Mouse (Mus musculus) midbrain, embryonic 11.5 days (tissue): ENCODE results near the gene Dscaml1. TPM values are rescaled to one million over a fixed set of nuclear protein-coding genes. Genes with fewer than 3 reads are reported as not detected.

Experiments used
- ATAC-seq: fragments of 200-750 bp; cut with Nextera tagmentation; 2 replicates; pipeline ENCODE4 v1.8.0; 2017; ENCODE audit warnings: moderate TSS enrichment, moderate library complexity; ENCODE audit not compliant: low FRiP score
- DNase-seq: peaks from one replicate; pipeline ENCODE4 v3.0.0; 2015; ENCODE audit warnings: low spot score; ENCODE audit errors: missing footprints
- H3K27ac ChIP-seq: fragments of 300-500 bp; sonication (generic); 2 replicates; pipeline ENCODE4 v1.5.1; 2014; ENCODE audit warnings: low read depth, low read length
- H3K27me3 ChIP-seq: fragments of 300-500 bp; sonication (generic); 2 replicates; pipeline ENCODE4 v1.6.1; 2014; ENCODE audit warnings: mild to moderate bottlenecking, low read length, moderate library complexity, mixed read lengths; ENCODE audit not compliant: control insufficient read depth, insufficient read depth
- H3K36me3 ChIP-seq: fragments of 300-500 bp; sonication (generic); 2 replicates; pipeline ENCODE4 v1.6.1; 2014; ENCODE audit warnings: mild to moderate bottlenecking, low read length, moderate library complexity, mixed read lengths; ENCODE audit not compliant: control insufficient read depth, insufficient read depth
- H3K4me1 ChIP-seq: fragments of 300-500 bp; sonication (generic); 2 replicates; pipeline ENCODE4 v1.6.1; 2014; ENCODE audit warnings: low read length; ENCODE audit not compliant: control insufficient read depth, insufficient read depth
- H3K4me2 ChIP-seq: fragments of 300-500 bp; sonication (generic); 2 replicates; pipeline ENCODE4 v1.6.1; 2014; ENCODE audit warnings: mild to moderate bottlenecking, moderate library complexity
- H3K4me3 ChIP-seq: fragments of 300-500 bp; sonication (generic); 2 replicates; pipeline ENCODE4 v1.5.1; 2014; ENCODE audit warnings: low read depth, low read length
- H3K9ac ChIP-seq: fragments of 300-500 bp; sonication (generic); 2 replicates; pipeline ENCODE4 v1.6.1; 2014; ENCODE audit warnings: low read length
- H3K9me3 ChIP-seq: fragments of 300-500 bp; sonication (generic); 2 replicates; pipeline ENCODE4 v1.6.1; 2016; ENCODE audit warnings: low read length; ENCODE audit not compliant: control insufficient read depth
- WGBS: fragments of 180-500 bp; shearing (Covaris S2); extraction: QIAGEN DNeasy Blood & Tissue Kit; methylation state at CpG from one replicate; pipeline ENCODE4 v1.1.7; 2014; 5-methylcytosine and 5-hydroxymethylcytosine counted together
- polyA plus RNA-seq: library from polyadenylated mRNA; unstranded; fragments of >200 nt; fragmentation: Nextera tagmentation; extraction: Ambion mirVana; gene quantifications from 2 replicates; pipeline ENCODE4 v1.2.1, GENCODE M21; 2014

The Dscaml1 gene
- polyA plus RNA-seq, 1 experiment from 2014 or later = 0.74 TPM

DNA sequence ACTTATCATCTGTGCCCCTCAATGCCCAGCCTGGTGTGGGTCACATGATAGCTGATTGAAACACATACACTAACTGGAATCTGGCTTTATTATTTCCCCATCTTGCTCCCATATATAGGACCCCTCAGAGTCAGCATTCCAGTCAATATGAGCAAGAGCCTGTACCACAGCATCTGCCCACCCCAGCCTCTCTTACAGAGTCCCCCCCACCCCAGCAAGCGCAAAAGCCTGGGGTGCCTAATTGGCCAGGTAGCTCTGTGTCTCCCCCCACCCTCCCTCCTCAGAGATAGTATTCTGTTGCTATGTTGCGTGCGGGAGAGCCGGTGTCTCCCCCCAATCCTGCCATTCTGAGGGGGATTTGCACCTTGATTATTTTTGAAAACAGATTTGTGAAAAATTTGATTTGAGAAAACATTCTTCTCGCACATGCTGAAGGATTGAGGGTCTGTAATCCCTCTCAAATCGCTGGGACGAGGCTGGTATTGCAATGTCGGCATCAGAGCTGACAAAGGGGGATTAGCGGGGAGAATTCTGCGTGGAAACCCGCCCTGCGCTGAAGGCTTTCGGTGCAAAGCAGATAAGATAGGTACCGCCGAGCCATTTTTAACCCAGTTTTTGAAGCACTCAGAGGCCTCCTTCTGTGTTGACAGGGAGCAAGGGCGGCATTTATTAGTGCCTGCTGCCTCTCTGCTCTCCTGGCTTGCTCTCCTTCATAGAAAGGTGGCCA, 153.8 kb downstream of the Dscaml1 start:
- H3K4me3 ChIP-seq = no peak overlapping the region
- no peak overlapping the region for H3K9ac ChIP-seq
- no peak overlapping the region for H3K27ac ChIP-seq
- no peaks in the 10 kb centered on the region for H3K4me1 ChIP-seq
- no peaks in the 10 kb centered on the region for H3K36me3 ChIP-seq
- ATAC-seq = no peak
- H3K27me3 ChIP-seq = no peaks in the 10 kb centered on the region
- DNase-seq = no peak
- H3K9me3 ChIP-seq = no peaks in the 10 kb centered on the region
- WGBS = 61% methylated on average over 16 of the region's 16 CpGs
- H3K4me2 ChIP-seq = no peak overlapping the region

GRCm38 (mm10) chr9:45586475-45586874, 160.0 kb downstream of the Dscaml1 start:
- Histone ChIP-seq H3K27ac (no peak overlapping the region), H3K4me1 (no peaks in the 10 kb centered on the region), H3K9me3 (no peaks in the 10 kb centered on the region), H3K4me3 (no peak overlapping the region), H3K4me2 (no peak overlapping the region), H3K9ac (no peak overlapping the region), H3K27me3 (no peaks in the 10 kb centered on the region), H3K36me3 (no peaks in the 10 kb centered on the region)
- 78% methylated on average over 9 of the region's 9 CpGs for WGBS
- no peak for ATAC-seq
- DNase-seq = no peak

GRCm38 (mm10) chr9:45587704-45588103, 161.3 kb downstream of the Dscaml1 start:
- Histone ChIP-seq H3K4me3 (no peak overlapping the region), H3K36me3 (no peaks in the 10 kb centered on the region), H3K27me3 (no peaks in the 10 kb centered on the region), H3K4me1 (no peaks in the 10 kb centered on the region), H3K4me2 (no peak overlapping the region), H3K9ac (no peak overlapping the region), H3K27ac (no peak overlapping the region), H3K9me3 (no peaks in the 10 kb centered on the region)
- 80% methylated on average over 7 of the region's 7 CpGs for WGBS
- DNase-seq (no peak), ATAC-seq (no peak)

DNA sequence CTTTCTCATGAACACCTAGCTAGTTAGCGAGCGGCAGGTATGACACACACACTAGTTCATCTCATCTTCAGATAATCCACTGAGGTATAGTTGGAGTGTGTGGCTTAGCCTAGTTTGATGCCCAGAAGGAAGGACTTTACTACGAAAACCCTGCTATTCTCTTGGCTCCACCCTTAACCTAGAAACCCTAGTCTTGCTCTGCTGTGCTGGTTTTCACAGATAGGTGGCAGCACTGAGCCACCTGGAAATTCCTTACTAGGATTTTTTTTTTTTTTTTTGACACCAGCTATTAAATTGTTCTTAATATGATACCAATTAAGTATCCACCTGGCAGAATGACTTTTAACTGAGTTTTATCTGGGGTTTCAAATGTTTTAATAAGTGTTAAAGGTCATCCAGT, 163.4 kb downstream of the Dscaml1 start:
- H3K36me3 ChIP-seq = no peaks in the 10 kb centered on the region
- ATAC-seq = no peak
- 74% methylated on average over 3 of the region's 3 CpGs for WGBS
- H3K4me2 ChIP-seq = no peak overlapping the region
- no peaks in the 10 kb centered on the region for H3K9me3 ChIP-seq
- H3K9ac ChIP-seq = no peak overlapping the region
- DNase-seq = peak; percentile 97
- no peaks in the 10 kb centered on the region for H3K4me1 ChIP-seq
- H3K27ac ChIP-seq = no peak overlapping the region
- no peak overlapping the region for H3K4me3 ChIP-seq
- no peaks in the 10 kb centered on the region for H3K27me3 ChIP-seq

DNA sequence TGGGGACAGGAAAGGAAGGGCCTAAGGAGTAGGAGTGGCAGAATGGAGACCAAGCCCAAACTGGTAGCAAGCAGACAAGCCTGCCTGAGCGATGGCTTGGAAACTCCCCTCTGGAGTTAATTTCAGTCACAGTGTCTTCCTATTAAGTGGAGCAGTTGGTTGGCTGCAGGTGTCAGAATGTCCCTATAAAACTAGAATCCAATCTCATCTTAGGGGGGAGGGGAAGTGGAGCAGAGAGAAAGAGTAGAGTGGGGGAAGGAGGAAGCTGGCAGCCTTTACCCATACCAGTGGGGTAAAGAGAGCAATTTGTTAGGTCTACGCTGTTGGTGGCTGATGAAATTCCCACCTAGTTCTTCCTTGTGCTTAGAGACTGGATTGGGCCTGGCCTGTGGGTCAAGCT, 164.6 kb downstream of the Dscaml1 start:
- H3K9ac ChIP-seq = no peak overlapping the region
- WGBS = 93% methylated on average over 2 of the region's 2 CpGs
- no peak overlapping the region for H3K27ac ChIP-seq
- no peaks in the 10 kb centered on the region for H3K9me3 ChIP-seq
- H3K27me3 ChIP-seq = no peaks in the 10 kb centered on the region
- no peaks in the 10 kb centered on the region for H3K36me3 ChIP-seq
- no peak overlapping the region for H3K4me2 ChIP-seq
- no peaks in the 10 kb centered on the region for H3K4me1 ChIP-seq
- ATAC-seq = no peak
- H3K4me3 ChIP-seq = no peak overlapping the region
- DNase-seq = no peak

DNA sequence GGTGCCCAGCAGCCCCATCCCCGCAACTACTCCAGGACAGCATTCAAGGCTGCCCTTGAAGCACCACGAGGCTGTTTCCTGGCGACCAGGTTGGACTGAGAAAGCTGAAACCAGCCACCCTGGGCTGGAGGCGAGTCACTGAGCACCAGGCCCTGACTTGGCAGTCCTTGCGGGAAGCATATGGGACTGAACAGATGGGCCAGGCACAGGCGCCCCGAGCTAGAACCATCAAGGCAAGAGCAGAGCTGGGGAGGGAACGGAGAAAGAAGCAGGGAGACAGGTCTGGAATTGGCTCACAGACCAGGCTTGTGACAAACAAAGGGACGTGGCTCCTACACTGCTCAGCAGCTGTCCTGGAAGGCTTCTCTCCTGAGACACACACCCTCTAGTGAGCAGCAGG, 165.9 kb downstream of the Dscaml1 start:
- no peak for ATAC-seq

GRCm38 (mm10) chr9:45598117-45598516, 171.7 kb downstream of the Dscaml1 start:
- WGBS = 73% methylated on average over 5 of the region's 5 CpGs
- ATAC-seq = no peak

More for the DNA sequence above, 165.9 kb downstream of the Dscaml1 start:
- no peak for DNase-seq
- H3K9me3 ChIP-seq = no peaks in the 10 kb centered on the region
- no peaks in the 10 kb centered on the region for H3K27me3 ChIP-seq
- H3K9ac ChIP-seq = no peak overlapping the region
- H3K4me1 ChIP-seq = no peaks in the 10 kb centered on the region
- H3K4me3 ChIP-seq = no peak overlapping the region
- H3K36me3 ChIP-seq = no peaks in the 10 kb centered on the region
- H3K27ac ChIP-seq = no peak overlapping the region
- no peak overlapping the region for H3K4me2 ChIP-seq
- 82% methylated on average over 9 of the region's 9 CpGs for WGBS

GRCm38 (mm10) chr9:45599377-45599776, 172.9 kb downstream of the Dscaml1 start:
- Histone ChIP-seq H3K4me3 (no peak overlapping the region), H3K36me3 (no peaks in the 10 kb centered on the region), H3K9ac (no peak overlapping the region), H3K4me1 (no peaks in the 10 kb centered on the region), H3K4me2 (no peak overlapping the region), H3K27me3 (no peaks in the 10 kb centered on the region), H3K9me3 (no peaks in the 10 kb centered on the region), H3K27ac (no peak overlapping the region)
- WGBS = 65% methylated on average over 4 of the region's 4 CpGs
- ATAC-seq = no peak
- no peak for DNase-seq

More at GRCm38 (mm10) chr9:45598117-45598516, 171.7 kb downstream of the Dscaml1 start:
- no peak overlapping the region for H3K27ac ChIP-seq
- no peak overlapping the region for H3K4me3 ChIP-seq
- H3K9ac ChIP-seq = no peak overlapping the region
- no peaks in the 10 kb centered on the region for H3K27me3 ChIP-seq
- DNase-seq = no peak
- H3K4me1 ChIP-seq = no peaks in the 10 kb centered on the region
- no peaks in the 10 kb centered on the region for H3K9me3 ChIP-seq
- no peak overlapping the region for H3K4me2 ChIP-seq
- H3K36me3 ChIP-seq = no peaks in the 10 kb centered on the region

DNA sequence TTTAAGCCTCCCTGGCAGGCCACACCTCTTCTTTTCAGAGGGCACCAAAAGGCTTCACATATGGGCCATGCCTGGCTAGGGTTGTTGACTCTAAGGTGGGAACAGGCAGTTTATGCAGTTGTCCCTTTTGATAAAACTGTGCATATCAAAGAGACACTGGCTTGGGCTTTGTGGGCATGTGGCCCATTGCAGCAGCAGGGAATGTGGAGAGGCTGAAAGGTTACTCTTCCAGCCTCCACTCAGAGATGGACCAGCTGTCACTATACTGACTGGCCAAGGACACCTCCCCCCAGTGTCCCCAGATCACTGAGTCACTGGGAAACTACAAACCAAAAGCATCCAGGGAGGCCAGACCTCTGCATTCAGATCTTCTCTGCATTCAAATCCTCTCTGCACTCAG, 180.9 kb downstream of the Dscaml1 start:
- Histone ChIP-seq H3K27ac (no peak overlapping the region), H3K9ac (no peak overlapping the region), H3K27me3 (no peaks in the 10 kb centered on the region), H3K9me3 (no peaks in the 10 kb centered on the region), H3K4me1 (peaks cover 3% of the 10 kb centered on the region; the same call in 1 of the 2 replicates), H3K36me3 (no peaks in the 10 kb centered on the region), H3K4me2 (no peak overlapping the region), H3K4me3 (no peak overlapping the region)
- no peak for DNase-seq
- ATAC-seq = no peak
